Mouse (Mus musculus) sigmoid colon, adult 10 weeks (tissue): Measurements from ENCODE around the gene Acyp1. TPM values are rescaled to one million over a fixed set of nuclear protein-coding genes. Genes with fewer than 3 reads are reported as not detected.

Experiments used
- polyA plus RNA-seq: library from polyadenylated mRNA; stranded (reverse); fragments of 350-450 nt; fragmentation: Illumina TruSeq; extraction: RNeasy Lipid Tissue Mini Kit (QIAGEN cat#74804); gene quantifications from one replicate; pipeline ENCODE4 v1.2.3, GENCODE M21; 2014; ENCODE audit warnings: low read depth, low replicate concordance

Gene Acyp1
- polyA plus RNA-seq = 20.1 TPM

GRCm38 (mm10) chr12:85287809-85288485 is at the start of gene Acyp1:
TSS of gene Acyp1 (minus strand) at chr12:85288438.

GRCm38 (mm10) chr12:85288486-85289156 is 383 bp upstream of the Acyp1 start, which contains the start of gene Zc2hc1c:
TSS of gene Zc2hc1c (plus strand) at chr12:85288591.

GRCm38 (mm10) chr12:85270319-85270718 is 17.9 kb downstream of the Acyp1 start, which contains the start of gene Mlh3:
TSS of gene Mlh3 (minus strand) at chr12:85270599.

Other genes starting within 250 kb of the Acyp1 start
- gene Prox2, start 177.7 kb downstream of the Acyp1 start, polyA plus RNA-seq = 0.69 TPM
- 205 TPM for gene Dlst, start 177.6 kb downstream of the Acyp1 start, polyA plus RNA-seq
- gene Rps6kl1, start 137.2 kb downstream of the Acyp1 start, polyA plus RNA-seq = not detected
- not detected for gene Pgf, start 110.6 kb downstream of the Acyp1 start, polyA plus RNA-seq
- gene Eif2b2, start 69.0 kb downstream of the Acyp1 start, polyA plus RNA-seq = 2.1 TPM
- gene Mlh3, start 17.8 kb downstream of the Acyp1 start, polyA plus RNA-seq = 18.1 TPM
- 0.63 TPM for gene Zc2hc1c, start 153 bp upstream of the Acyp1 start, polyA plus RNA-seq
- gene Nek9, start 50.9 kb upstream of the Acyp1 start, polyA plus RNA-seq = 42.0 TPM
- 321 TPM for gene Tmed10, start 86.4 kb upstream of the Acyp1 start, polyA plus RNA-seq
- gene Fos, start 185.5 kb upstream of the Acyp1 start, polyA plus RNA-seq = 169 TPM